Mouse (Mus musculus): ENCODE results near the gene Zfp87.

The Zfp87 gene

DNA sequence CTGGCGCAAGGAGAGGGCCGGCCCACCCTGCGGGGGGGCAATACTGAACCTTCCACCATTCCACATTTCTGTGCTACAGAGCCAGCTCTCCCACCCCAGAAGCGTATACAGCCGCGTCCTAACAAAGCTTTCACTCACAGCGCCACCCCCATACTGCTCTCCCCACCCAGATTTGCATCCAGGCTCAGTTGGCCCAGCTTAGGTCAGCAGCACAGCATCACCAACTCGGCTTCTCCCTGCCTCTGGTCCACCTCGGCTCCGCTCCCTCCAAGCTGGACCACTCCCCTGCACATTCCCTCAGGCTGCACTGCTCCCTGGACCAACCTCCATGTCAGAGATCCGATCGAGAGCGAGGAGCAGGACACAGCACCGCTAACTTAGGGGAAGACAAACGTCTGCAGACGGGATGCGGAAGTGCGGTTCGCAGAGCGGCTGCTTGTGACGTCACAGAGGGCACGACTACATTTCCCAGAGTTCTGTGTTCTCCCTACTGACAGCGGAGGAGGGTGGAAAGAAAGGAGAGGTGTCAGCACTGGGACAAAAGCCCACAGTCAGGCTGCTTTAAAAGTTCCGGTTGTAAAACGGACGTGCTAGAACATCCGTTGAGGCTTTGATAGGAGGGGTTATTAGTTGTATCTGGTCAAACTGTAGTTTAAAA, at the start of gene Zfp87, which contains the start of gene Gm26965:
Gene Zfp87 (minus strand): TSS at position 425 of the 658 bp plus-strand sequence.
Gene Gm26965 (minus strand): TSS at position 399 of the 658 bp plus-strand sequence.
- DNase-seq (ENCODE audit: low read depth, low spot score), result peak; percentile 89

DNA sequence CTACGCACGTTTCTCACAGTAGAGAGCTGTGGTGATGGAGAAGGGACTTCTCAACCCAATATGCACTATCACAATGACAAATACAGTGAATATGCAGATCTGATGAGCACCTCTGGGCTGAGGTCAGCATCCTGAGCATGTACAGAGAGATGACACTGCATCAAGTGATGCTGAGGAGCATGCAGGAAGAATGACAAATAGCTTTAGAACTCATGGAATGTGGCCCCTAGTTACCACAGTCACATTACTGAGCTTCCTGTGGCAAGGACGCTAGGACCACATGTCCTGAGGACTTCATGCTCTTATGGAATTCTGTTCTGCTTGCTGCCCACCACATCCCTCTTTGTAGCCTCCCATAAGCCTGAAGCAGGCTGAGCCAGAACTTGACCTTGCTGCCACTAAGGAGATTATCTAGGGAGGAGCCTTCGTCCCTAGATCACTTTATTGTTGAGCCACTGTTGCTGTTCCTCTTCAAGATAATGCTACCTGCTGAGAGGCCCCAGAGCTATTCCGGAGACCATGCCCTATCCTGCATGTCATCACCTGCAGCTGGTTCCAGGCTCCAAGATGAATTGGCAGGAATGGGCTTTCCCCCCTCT, 46.7 kb upstream of the Zfp87 start:
- DNase-seq (ENCODE audit: low read depth, low spot score), result peak; percentile 22

DNA sequence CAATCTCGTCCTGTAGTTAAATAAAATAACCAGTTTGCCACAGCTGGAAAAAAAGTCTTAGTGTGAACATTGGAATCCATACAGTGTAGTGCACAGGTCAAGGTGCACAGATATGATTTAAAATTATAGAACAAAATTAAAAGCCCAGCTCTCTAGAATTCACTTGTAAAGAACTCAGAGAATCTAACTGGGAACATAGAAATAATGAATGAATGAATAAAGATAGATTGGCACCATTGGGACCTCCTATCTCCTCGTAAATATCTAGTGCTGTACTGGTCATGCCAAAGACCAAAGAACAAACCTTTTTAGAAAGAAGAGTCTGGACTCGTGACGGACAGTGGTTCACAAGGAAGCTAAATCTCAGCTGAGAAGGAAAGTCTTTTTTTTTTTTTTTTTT, 27.8 kb upstream of the Zfp87 start, which contains the start of gene Zfp748:
Gene Zfp748 (minus strand): TSS at position 101 of the 400 bp plus-strand sequence.
- DNase-seq (ENCODE audit: low read depth, low spot score), result no peak

DNA sequence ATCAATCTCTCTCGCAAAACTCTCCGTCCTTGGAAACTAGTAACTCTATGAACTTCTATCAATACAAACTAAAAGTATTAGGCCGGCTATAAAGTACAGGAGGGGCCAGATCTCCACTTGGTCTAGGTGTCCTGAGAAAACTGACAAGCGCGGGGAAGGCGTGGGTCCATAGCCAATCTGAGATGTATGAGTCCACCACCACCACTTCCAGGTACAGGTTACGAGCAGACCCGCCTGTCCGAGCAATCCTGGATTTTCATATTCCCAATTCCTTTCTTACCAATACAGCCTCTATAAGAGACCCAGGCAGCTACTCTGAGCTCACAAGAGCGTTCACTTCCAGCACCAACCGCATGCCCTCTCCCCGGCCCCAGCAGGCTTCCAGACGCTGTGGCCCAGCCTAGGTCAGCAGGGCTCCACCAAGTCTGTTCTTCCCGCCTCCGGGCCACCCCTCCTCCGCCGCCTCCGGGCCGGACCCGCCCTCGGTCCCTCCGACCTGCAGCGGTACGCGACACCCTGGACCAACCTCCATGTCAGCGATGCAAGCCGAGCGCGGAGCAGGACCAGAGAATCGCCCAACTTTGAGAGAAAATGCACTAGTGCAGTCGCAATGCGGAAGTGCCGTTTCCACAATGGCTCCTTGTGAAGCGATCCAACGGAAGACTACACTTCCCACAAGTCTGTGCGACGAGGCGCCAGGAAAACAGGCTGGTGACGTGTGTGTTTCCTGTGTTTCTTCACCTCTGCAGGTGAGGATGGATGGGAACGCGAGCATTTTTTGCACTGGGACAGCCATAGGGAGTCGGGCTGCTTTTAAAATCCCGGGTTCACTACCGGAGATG, 26.7 kb upstream of the Zfp87 start:
- DNase-seq (ENCODE audit: low read depth, low spot score), result peak; percentile 73

DNA sequence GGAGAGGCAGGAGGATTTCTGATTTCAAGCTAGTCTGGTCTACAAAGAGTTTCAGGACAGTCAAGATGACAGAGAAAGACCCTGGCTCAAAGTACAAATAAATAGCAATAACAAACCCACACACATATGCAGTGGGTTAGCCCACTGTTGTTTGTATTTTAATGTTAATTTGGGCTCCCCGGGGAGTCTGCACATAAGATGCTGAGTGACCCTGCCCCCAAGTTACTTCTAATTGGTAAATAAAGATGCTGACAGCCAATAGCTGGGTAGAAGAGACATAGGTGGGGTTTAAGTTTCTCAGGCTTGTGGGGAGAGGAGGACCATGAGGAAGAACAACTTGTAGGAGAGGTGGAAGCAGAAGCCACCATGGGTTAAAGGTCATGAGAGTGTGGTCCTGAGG, 20.0 kb upstream of the Zfp87 start:
- DNase-seq (ENCODE audit: low read depth, low spot score), result no peak

DNA sequence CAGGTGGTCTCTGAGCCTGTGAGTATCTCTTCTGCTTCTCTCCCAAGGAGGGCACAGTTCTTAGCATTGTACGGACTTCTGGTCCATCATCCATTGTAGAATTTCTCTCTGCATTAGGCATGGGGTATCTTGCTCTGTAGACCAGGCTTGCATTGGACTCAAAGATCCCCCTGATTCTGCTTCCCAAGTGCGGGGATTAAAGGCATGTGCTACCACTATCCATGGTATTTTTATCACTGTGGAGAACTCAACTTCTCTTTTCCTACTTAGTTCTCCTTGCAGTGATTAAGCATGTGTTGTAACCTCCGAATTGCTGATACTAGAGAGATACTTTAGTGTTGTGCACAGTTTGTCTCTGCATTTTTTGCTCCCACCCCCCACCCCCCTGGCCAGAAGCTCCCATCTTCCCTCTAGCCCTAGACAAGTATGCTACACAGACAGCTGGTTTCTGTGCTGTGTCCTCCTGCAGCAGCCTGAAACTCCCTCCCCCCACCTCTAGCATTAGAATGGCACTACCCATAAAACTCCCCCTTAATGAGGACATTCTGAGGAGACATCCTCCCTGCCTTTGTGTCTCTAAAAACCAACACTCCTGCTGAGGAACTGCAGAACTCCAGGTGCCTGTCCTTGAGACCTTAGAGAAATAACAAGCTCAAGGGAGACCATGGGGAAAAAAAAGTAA, 1.2 kb upstream of the Zfp87 start:
- no peak for DNase-seq (ENCODE audit: low read depth, low spot score)

DNA sequence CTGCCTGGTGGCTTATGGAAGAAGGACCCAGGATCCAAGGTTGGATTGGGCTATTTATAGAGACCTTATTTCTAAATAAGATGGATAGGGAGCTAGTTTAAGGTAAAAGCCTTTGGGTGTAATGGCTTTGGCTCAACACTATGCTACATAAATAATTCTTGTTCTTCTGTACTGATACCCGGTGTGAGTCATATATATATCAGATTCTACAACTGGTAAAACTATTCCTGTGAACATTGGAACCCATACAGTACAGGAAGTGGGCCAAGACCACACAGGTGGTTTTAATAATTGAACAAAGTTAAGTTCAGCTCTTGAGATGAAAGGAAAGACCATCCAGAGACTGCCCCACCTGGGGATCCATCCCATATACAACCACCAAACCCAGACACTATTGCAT, 25.1 kb downstream of the Zfp87 start:
- no peak for DNase-seq (ENCODE audit: low read depth, low spot score)

DNA sequence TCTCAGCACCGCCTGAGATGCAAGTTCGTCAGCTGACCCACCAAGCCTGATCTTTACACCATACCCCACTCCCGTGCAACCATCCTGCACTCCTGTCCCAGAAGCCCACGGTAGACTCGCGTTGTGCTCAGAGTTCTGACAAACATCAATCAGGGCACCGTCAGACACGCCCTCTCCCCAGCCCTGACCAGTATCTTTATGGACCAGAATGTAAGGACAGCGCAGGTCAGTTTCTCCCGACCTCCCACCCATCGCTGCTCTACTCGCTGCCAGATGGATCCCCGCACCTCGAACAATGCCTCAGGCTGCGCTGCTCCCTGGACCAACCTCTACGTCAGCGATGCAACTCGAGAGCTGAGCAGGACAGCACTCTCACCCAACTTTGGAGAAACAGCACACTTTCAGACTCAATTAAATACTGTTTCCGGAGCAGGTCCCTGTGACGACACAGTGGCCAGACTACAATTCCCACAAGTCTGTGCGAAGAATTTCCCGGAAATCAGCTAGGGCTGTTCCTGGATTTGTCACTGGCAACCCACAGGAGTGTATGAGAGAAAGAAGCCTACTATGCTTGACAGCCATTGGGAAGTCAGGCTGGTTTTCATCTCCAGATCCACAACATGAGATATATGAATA, 25.8 kb downstream of the Zfp87 start, which contains the start of gene Zfp58:
Gene Zfp58 (minus strand): TSS at position 472 of the 636 bp plus-strand sequence.
- peak; percentile 57 for DNase-seq (ENCODE audit: low read depth, low spot score)

DNA sequence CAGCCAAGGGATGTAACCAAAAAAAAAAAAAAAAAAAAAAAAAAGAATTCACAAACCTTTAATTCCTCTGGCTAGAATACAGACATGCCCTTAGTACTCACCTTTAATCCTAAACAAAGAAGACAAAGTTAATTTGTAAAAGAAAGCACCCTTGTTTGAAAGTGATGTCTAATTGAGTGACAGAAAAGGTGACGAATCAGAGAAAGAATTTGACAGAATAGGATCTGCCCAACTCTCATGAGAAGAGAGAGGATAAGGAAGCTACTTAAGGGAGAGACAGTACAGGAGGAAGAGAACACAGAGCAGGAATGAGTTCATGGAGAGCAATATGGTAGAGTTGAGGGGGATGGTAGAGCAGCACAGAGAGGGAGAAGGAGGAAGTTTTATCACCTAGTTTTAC, 30.3 kb downstream of the Zfp87 start:
- DNase-seq (ENCODE audit: low read depth, low spot score), result no peak

DNA sequence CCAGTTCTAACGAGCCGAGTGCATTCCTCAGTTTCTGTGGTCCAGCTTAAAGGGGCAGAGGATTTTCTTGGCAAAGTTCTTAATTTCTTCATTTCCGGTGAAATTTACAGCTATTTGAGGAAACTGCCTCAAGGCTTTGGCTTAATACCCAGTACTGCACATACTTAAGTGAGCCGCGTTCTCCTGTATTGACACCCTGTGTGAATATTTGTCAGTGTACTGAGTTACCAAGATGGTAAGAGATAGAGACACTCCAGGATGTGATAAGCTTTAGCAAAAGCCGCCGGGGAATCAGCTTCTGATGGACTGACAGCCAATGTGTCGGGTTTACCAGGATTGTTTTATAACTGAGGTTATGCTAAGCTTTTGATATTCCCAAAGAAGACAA, 41.6 kb downstream of the Zfp87 start:
- no peak for DNase-seq (ENCODE audit: low read depth, low spot score)

DNA sequence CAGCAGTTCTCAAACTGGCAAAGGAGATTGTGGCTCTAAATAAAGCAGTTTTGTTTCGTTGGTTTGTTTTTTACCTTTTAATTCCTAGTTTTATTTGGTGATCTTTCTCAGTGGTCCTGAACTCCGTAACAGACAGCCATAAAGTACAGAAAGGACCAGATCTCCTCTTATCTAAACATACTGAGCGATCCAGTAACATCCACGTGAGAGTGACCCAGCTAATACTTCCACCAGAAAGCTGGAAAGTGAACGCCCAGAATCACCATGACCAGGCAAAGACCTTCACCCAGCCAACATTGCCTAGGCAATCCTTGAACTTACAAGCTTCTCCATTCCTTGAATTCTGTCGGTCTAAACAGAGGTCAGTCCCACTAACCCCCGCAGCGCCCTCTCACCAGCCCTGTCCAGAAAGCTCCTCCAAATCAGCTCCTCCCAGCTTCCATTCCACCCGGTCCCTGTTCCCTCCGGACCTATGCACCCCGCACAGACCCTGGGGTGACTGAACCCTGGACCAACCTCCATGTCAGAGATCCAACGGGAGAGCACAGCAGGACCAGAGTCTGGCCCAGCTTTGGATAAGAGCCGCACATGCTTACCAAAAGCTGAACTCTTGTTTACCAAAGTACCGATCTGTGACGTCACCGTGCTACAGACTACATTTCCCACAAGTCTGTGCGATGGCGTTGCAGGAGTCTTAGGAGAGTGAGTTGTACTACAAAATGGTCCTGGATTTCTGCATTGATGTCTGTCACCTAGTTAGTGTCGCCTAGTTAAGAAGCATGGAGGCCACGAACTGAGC, 42.2 kb downstream of the Zfp87 start, which contains the start of gene Zfp874b:
Gene Zfp874b (minus strand): TSS at position 634 of the 799 bp plus-strand sequence.
- DNase-seq (ENCODE audit: low read depth, low spot score), result peak; percentile 58

DNA sequence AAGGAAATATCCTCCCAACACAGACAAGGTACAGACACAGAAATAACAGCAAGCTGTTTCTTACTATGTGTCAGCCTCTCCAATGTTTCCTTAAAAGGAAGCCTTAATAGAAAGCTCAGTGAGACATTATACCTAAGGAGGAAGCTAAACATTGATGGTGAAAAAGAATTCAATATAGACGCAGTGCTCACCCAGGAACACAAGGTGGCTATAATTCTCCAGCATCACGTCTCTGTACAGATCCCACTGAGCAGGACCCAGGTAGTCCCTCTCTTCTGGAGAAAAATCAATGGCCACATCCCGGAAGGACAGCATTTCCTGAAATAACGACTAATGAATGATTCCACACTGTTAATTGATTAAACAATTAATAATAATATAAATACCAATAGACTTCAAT, 44.4 kb downstream of the Zfp87 start:
- DNase-seq (ENCODE audit: low read depth, low spot score), result no peak

DNA sequence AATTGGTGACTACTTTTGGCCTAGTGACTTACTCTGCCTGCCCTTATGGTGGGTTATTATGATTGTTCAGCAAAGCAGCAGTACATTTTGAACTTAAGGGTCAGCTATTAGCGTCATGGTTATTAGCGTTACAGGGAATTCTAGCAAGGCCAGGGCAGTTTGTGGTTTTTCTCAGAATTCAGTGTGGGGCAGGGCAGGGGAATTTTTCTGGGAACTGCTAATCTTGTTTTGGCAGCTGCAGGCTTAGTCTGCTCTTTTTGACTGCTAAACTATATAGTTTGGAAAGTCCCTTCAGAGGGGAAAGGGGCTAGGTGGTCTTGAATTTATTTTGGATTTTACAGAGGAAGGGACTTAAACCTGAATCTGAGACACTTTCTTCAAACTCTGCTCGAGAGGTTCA, 56.7 kb downstream of the Zfp87 start:
- DNase-seq (ENCODE audit: low read depth, low spot score), result no peak
